Mouse (Mus musculus): ENCODE measurements around the gene Olfr1291-ps1. TPM values are rescaled to one million over a fixed set of nuclear protein-coding genes. Genes with fewer than 3 reads are reported as not detected.

The Olfr1291-ps1 gene
- polyA plus RNA-seq (2017; shearing (Covaris generic)) = not detected

DNA sequence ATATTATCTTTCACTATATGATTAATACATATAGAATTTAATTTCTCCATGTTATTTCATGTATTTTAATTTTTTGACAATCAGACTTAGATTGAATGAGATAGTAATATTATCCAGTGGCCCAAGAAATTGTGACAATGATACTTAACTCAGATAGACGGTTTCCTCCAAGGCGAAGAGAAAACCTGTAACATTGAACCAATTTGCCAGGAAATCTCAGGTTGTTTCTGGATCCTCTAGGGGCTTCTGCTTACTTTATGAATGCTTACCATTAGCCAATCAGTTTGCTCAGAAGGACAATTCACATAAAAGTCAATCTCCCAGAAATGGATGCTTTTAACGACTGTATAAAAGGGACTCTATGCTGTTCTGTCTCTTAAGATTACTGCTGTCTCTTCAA is at the start of gene Olfr1291-ps1:
Gene Olfr1291-ps1, plus strand, starts transcription at position 301 of the 400 bp plus-strand sequence.

DNA sequence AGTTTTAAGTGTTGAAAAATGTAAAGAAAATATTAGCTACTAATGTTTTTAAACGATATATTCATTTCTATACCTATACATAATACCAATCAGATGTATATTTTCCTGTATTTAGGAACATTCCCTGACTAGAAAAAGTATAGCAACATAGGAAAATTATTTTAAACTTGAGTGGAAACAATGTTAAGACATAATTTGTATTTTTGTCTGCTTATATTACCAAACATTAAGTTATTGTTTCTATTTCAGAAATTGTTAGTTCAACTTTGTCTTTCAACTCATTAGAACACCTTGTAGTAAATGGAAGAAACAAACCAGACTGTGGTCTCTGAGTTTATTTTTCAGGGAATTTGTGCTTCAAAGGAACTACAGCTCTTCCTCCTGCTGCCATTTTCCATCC is 48.1 kb upstream of the Olfr1291-ps1 start, which contains the start of gene Olfr1287:
Gene Olfr1287, plus strand, starts transcription at position 301 of the 400 bp plus-strand sequence.

DNA sequence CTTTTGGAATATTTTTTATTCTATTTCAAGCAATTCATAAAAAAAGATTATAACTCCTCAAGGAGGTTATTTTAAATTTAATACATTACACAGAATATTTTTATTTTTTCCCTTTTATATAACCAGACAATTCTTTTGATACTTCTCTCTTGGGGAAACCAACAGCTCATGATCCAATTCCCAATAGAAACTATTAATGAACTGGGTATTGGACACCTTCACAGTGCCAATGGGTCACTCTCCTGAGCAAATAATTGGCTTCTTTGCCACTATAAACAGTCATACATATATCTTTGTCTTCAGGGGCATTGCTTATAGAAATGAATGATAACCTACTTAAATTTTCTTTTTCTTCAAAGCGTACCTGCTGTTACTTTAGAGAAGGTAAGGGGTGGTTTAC is 23.2 kb upstream of the Olfr1291-ps1 start, which contains the start of gene Olfr1288:
Gene Olfr1288, plus strand, starts transcription at position 301 of the 400 bp plus-strand sequence.

DNA sequence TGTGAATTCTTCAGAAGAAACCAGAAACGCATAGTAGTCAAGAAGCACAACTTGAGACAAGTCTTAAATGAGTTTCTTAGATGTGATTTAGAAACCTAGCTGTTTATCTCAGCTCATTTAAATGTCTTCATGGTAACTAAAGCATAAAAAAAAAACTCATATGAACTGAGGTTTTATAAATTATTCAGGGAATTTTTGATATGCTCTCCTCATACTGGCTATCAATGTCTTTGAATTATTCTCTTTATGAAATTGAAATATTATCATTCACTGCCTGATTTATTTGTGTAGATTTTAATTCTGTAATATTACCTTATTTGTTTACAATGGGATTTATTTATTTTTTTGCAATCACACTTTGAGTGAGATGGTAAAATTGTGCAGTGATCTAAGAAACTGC is 16.5 kb upstream of the Olfr1291-ps1 start, which contains the start of gene Olfr1289:
Gene Olfr1289, plus strand, starts transcription at position 301 of the 400 bp plus-strand sequence.

DNA sequence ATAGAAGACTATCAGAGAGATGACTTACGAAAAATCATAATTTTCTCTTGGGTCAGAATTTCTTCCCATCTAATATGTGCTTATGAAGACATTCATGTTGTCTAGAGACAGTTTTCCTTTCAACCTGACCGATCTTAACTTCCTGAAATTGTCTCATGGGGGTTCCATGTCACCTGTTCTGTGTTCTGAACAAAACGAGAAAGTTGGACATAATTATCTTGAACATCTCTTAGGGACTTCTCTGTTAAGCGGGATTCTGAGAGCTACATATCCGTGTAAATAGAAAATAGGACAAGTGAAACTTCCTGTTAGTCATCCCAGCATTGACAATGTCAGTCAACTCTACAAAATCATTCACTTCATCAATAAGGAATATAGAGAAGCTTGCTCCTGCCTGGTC is 3.3 kb upstream of the Olfr1291-ps1 start, which contains the start of gene Olfr1290:
Gene Olfr1290, minus strand, starts transcription at position 101 of the 400 bp plus-strand sequence.

DNA sequence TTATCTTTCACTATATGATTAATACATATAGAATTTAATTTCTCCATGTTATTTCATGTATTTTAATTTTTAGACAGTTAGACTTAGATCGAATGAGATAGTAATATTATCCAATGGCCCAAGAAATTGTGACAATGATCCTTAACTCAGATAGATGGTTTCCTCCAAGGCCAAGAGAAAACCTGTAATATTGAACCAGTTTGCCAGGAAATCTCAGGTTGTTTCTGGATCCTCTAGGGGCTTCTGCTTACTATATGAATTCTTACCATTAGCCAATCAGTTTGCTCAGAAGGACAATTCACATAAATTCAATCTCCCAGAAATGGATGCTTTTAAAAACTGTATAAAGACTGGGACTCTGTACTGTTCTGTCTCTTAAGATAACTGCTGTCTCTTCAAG is 27.9 kb downstream of the Olfr1291-ps1 start, which contains the start of gene Olfr1293-ps:
Gene Olfr1293-ps, plus strand, starts transcription at position 301 of the 400 bp plus-strand sequence.

DNA sequence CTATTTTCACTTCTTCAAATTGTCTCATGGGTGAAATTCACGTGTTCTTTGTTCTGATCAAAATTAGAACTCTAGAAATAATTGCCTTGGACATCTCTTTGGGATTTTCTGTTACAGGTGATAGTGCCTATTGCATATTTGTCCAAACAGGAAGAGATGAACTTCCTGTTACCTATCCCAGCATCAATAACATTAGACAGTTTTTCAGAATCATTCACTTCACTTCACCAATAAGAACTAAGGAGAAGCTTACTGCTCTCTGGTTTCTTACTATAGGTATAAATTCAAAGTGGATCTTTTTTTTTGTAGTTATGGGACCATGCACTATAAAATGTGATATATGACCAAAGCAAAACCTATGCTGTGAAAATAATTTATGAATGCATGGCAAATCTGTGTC is 43.2 kb downstream of the Olfr1291-ps1 start, which contains the start of gene Olfr1294:
Gene Olfr1294, minus strand, starts transcription at position 101 of the 400 bp plus-strand sequence.

Other genes with a start within 250 kb of the Olfr1291-ps1 start
- gene Olfr1276, start 242.7 kb upstream of the Olfr1291-ps1 start, polyA plus RNA-seq (2017; shearing (Covaris generic)) = not detected
- gene Olfr1277, start 223.1 kb upstream of the Olfr1291-ps1 start, polyA plus RNA-seq (2017; shearing (Covaris generic)) = not detected
- not detected for gene Olfr1278, start 207.0 kb upstream of the Olfr1291-ps1 start, polyA plus RNA-seq (2017; shearing (Covaris generic))
- not detected for gene Olfr1279, start 196.5 kb upstream of the Olfr1291-ps1 start, polyA plus RNA-seq (2017; shearing (Covaris generic))
- gene Olfr1280, start 183.2 kb upstream of the Olfr1291-ps1 start, polyA plus RNA-seq (2017; shearing (Covaris generic)) = not detected
- not detected for gene Olfr1281, start 170.7 kb upstream of the Olfr1291-ps1 start, polyA plus RNA-seq (2017; shearing (Covaris generic))
- gene Olfr1282, start 161.1 kb upstream of the Olfr1291-ps1 start, polyA plus RNA-seq (2017; shearing (Covaris generic)) = not detected
- gene Olfr1283, start 130.4 kb upstream of the Olfr1291-ps1 start, polyA plus RNA-seq (2017; shearing (Covaris generic)) = not detected
- gene Olfr1284, start 121.7 kb upstream of the Olfr1291-ps1 start, polyA plus RNA-seq (2017; shearing (Covaris generic)) = not detected
- gene Olfr1286, start 74.1 kb upstream of the Olfr1291-ps1 start, polyA plus RNA-seq (2017; shearing (Covaris generic)) = not detected
- gene Olfr1287, start 48.0 kb upstream of the Olfr1291-ps1 start, polyA plus RNA-seq (2017; shearing (Covaris generic)) = not detected
- not detected for gene Olfr1288, start 23.1 kb upstream of the Olfr1291-ps1 start, polyA plus RNA-seq (2017; shearing (Covaris generic))
- not detected for gene Olfr1289, start 16.4 kb upstream of the Olfr1291-ps1 start, polyA plus RNA-seq (2017; shearing (Covaris generic))
- gene Olfr1290, start 3.4 kb upstream of the Olfr1291-ps1 start, polyA plus RNA-seq (2017; shearing (Covaris generic)) = not detected
- gene Olfr1293-ps, start 28.0 kb downstream of the Olfr1291-ps1 start, polyA plus RNA-seq (2017; shearing (Covaris generic)) = not detected
- gene Olfr1294, start 43.1 kb downstream of the Olfr1291-ps1 start, polyA plus RNA-seq (2017; shearing (Covaris generic)) = not detected
- gene Olfr1295, start 72.5 kb downstream of the Olfr1291-ps1 start, polyA plus RNA-seq (2017; shearing (Covaris generic)) = not detected
- gene Olfr1297, start 129.3 kb downstream of the Olfr1291-ps1 start, polyA plus RNA-seq (2017; shearing (Covaris generic)) = not detected
- not detected for gene Olfr1298, start 152.0 kb downstream of the Olfr1291-ps1 start, polyA plus RNA-seq (2017; shearing (Covaris generic))
- not detected for gene Olfr1299, start 164.2 kb downstream of the Olfr1291-ps1 start, polyA plus RNA-seq (2017; shearing (Covaris generic))